Mouse (Mus musculus) forebrain, embryonic 14.5 days (tissue): ENCODE results near the gene Pih1h3b. TPM values are rescaled to one million over a fixed set of nuclear protein-coding genes. Genes with fewer than 3 reads are reported as not detected.

Source experiments
- ATAC-seq: fragments of 200-750 bp; cut with Nextera tagmentation; 2 replicates; pipeline ENCODE4 v1.8.0; 2017; ENCODE audit warnings: mild to moderate bottlenecking, moderate library complexity
- DNase-seq: peaks from one replicate; pipeline ENCODE4 v3.0.0-alpha.2; 2015; ENCODE audit warnings: low spot score
- H3K27ac ChIP-seq: fragments of 300-500 bp; sonication (generic); 2 replicates; pipeline ENCODE4 v1.5.1; 2014; ENCODE audit warnings: low read depth, mild to moderate bottlenecking, control low read depth, low read length, moderate library complexity
- H3K27me3 ChIP-seq: fragments of 300-500 bp; sonication (generic); replicated peaks from 2 replicates; pipeline ENCODE4 v1.6.1; 2014; ENCODE audit warnings: low read length, control low read depth, mixed read lengths; ENCODE audit not compliant: control insufficient read depth, insufficient read depth
- H3K36me3 ChIP-seq: fragments of 300-500 bp; sonication (generic); 2 replicates; pipeline ENCODE4 v1.6.1; 2014; ENCODE audit warnings: low read length, control low read depth; ENCODE audit not compliant: control insufficient read depth, insufficient read depth
- H3K4me1 ChIP-seq: fragments of 300-500 bp; sonication (generic); 2 replicates; pipeline ENCODE4 v1.6.1; 2014; ENCODE audit warnings: antibody characterized with exemption, low read length, control low read depth; ENCODE audit not compliant: control insufficient read depth, insufficient read depth
- H3K4me2 ChIP-seq: fragments of 300-500 bp; sonication (generic); 2 replicates; pipeline ENCODE4 v1.6.1; 2014; ENCODE audit warnings: mild to moderate bottlenecking, control low read depth, low read length
- H3K4me3 ChIP-seq: fragments of 300-500 bp; sonication (generic); 2 replicates; pipeline ENCODE4 v1.5.1; 2014; ENCODE audit warnings: low read depth, low read length, control low read depth
- H3K9ac ChIP-seq: fragments of 300-500 bp; sonication (generic); 2 replicates; pipeline ENCODE4 v1.6.1; 2014; ENCODE audit warnings: mild to moderate bottlenecking, low read length, control low read depth, moderate library complexity
- H3K9me3 ChIP-seq: fragments of 300-500 bp; sonication (generic); replicated peaks from 2 replicates; pipeline ENCODE4 v1.6.1; 2016; ENCODE audit warnings: low read length, control low read depth, mixed read lengths; ENCODE audit not compliant: control insufficient read depth
- WGBS: fragments of 180-500 bp; shearing (Covaris S2); extraction: QIAGEN DNeasy Blood & Tissue Kit; methylation state at CpG from one replicate; pipeline ENCODE4 v1.1.7; 2014; 5-methylcytosine and 5-hydroxymethylcytosine counted together
- polyA plus RNA-seq: library from polyadenylated mRNA; unstranded; fragments of >200 nt; fragmentation: Nextera tagmentation; extraction: Ambion mirVana; gene quantifications from 2 replicates; pipeline ENCODE4 v1.2.1, GENCODE M21; 2014

Gene Pih1h3b
- not detected in 2 replicates for polyA plus RNA-seq

GRCm38 (mm10) chrX:140062135-140062975 lies at the start of gene Pih1h3b, which contains the start of gene Nup62cl:
Gene Pih1h3b (plus strand): TSS chrX:140062879.
Gene Nup62cl (minus strand): TSS chrX:140062712.
- ATAC-seq, result peak; percentile 85
- Histone ChIP-seq H3K4me3 (peak within 1 kb of the TSS; percentile 28), H3K9ac (no peak within 1 kb of the TSS), H3K4me1 (no peaks in the 10 kb centered on the region), H3K36me3 (no peaks in the 10 kb centered on the region), H3K9me3 (peaks cover 4% of the 10 kb centered on the region; the same call in 1 of the 2 replicates), H3K27me3 (0 out of 2 replicates have a peak, but pooled peaks cover 8% of the 10 kb centered on the region), H3K27ac (no peak within 1 kb of the TSS), H3K4me2 (peak within 1 kb of the TSS; percentile 49)
- WGBS, result 37% methylated on average over 64 of the region's 64 CpGs
- DNase-seq, result peak; percentile 24

GRCm38 (mm10) chrX:140060886-140061874 lies 1.5 kb upstream of the Pih1h3b start:
- peaks cover 4% of the 10 kb centered on the region; the same call in 1 of the 2 replicates for H3K9me3 ChIP-seq
- H3K27me3 ChIP-seq, result 0 out of 2 replicates have a peak, but pooled peaks cover 8% of the 10 kb centered on the region
- H3K4me3 ChIP-seq, result peak overlapping the region; percentile 25
- no peak overlapping the region for H3K27ac ChIP-seq
- DNase-seq (peak; percentile 14), ATAC-seq (peak; percentile 32; the same call in 1 of the 2 replicates)
- peak overlapping the region; percentile 49 for H3K4me2 ChIP-seq
- no peak overlapping the region for H3K9ac ChIP-seq
- 28% methylated on average over 84 of the region's 90 CpGs for WGBS
- no peaks in the 10 kb centered on the region for H3K4me1 ChIP-seq
- H3K36me3 ChIP-seq, result no peaks in the 10 kb centered on the region

- no peak overlapping the region for H3K4me2 ChIP-seq
- H3K27ac ChIP-seq, result no peak overlapping the region
- ATAC-seq (no peak), DNase-seq (no peak)
- H3K27me3 ChIP-seq, result no peaks in the 10 kb centered on the region
- 92% methylated on average over 2 of the region's 2 CpGs for WGBS
- no peaks in the 10 kb centered on the region for H3K4me1 ChIP-seq
- no peak overlapping the region for H3K9ac ChIP-seq
- H3K36me3 ChIP-seq, result no peaks in the 10 kb centered on the region
- no peak overlapping the region for H3K4me3 ChIP-seq
- H3K9me3 ChIP-seq, result no peaks in the 10 kb centered on the region
Observed at GRCm38 (mm10) chrX:140082535-140082934, 19.9 kb downstream of the Pih1h3b start.

- no peaks in the 10 kb centered on the region for H3K9me3 ChIP-seq
- H3K9ac ChIP-seq, result no peak overlapping the region
- H3K27ac ChIP-seq, result no peak overlapping the region
- H3K4me3 ChIP-seq, result no peak overlapping the region
- DNase-seq (no peak), ATAC-seq (no peak)
- 81% methylated on average over 2 of the region's 2 CpGs for WGBS
- no peak overlapping the region for H3K4me2 ChIP-seq
- H3K4me1 ChIP-seq, result no peaks in the 10 kb centered on the region
- no peaks in the 10 kb centered on the region for H3K36me3 ChIP-seq
- no peaks in the 10 kb centered on the region for H3K27me3 ChIP-seq
Observed at GRCm38 (mm10) chrX:140094066-140094465, 31.4 kb downstream of the Pih1h3b start.

Other genes with a start within 250 kb of the Pih1h3b start
- gene Morc4, start 191.2 kb upstream of the Pih1h3b start, polyA plus RNA-seq, result 2.0 and 3.1 TPM in 2 replicates
- 6.9 and 10.6 TPM in 2 replicates for gene Rbm41, start 64.3 kb upstream of the Pih1h3b start, polyA plus RNA-seq
- gene Nup62cl, start 167 bp upstream of the Pih1h3b start, polyA plus RNA-seq, result 3.7 and 4.0 TPM in 2 replicates